Mouse (Mus musculus) heart, adult 2 months (tissue): Measurements from ENCODE around the gene Rpusd3. TPM values are rescaled to one million over a fixed set of nuclear protein-coding genes. Genes with fewer than 3 reads are reported as not detected.

Source experiments
- DNase-seq, 2 experiments: peaks; one replicate each; pipeline ENCODE4 v3.0.0; 2021
- H3K27ac ChIP-seq: fragments of 200-600 bp; 2 replicates; pipeline ENCODE4 v1.8.1; 2022
- H3K27me3 ChIP-seq: fragments of 200-500 bp; 2 replicates; pipeline ENCODE4 v1.6.1; 2012; ENCODE audit warnings: mild to moderate bottlenecking, low read length, inconsistent platforms, mixed read lengths; ENCODE audit not compliant: control insufficient read depth, insufficient read depth
- H3K36me3 ChIP-seq: fragments of 200-500 bp; 2 replicates; pipeline ENCODE4 v1.6.1; 2012; ENCODE audit warnings: low read length, inconsistent platforms; ENCODE audit not compliant: control insufficient read depth, insufficient read depth
- H3K4me1 ChIP-seq: fragments of 200-500 bp; 2 replicates; pipeline ENCODE4 v1.6.1; 2011; ENCODE audit warnings: low read length; ENCODE audit not compliant: control insufficient read depth, insufficient read depth
- H3K4me3 ChIP-seq: fragments of 200-600 bp; 2 replicates; pipeline ENCODE4 v1.8.1; 2022
- H3K79me2 ChIP-seq: fragments of 200-500 bp; replicated peaks from 2 replicates; pipeline ENCODE4 v1.6.1; 2012; ENCODE audit warnings: mild to moderate bottlenecking, inconsistent platforms, low read length, moderate library complexity, mixed read lengths; ENCODE audit not compliant: control insufficient read depth, insufficient read depth
- H3K9ac ChIP-seq: fragments of 200-500 bp; 2 replicates; pipeline ENCODE4 v1.6.1; 2012; ENCODE audit warnings: low read depth, mild to moderate bottlenecking, control low read depth, inconsistent platforms, low read length, mixed read lengths
- CTCF ChIP-seq: fragments of 200-600 bp; IDR thresholded peaks from 2 replicates; pipeline ENCODE4 v1.8.1; 2022; ENCODE audit warnings: antibody characterized with exemption, mild to moderate bottlenecking, moderate library complexity
- EP300 ChIP-seq: fragments of 200-500 bp; IDR thresholded peaks from 2 replicates; pipeline ENCODE4 v1.6.1; 2011; ENCODE audit warnings: low read depth, low read length, control low read depth; ENCODE audit not compliant: insufficient read depth
- POLR2A ChIP-seq: fragments of 200-500 bp; IDR thresholded peaks from 2 replicates; pipeline ENCODE4 v1.6.1; 2011; ENCODE audit warnings: mild to moderate bottlenecking, low read depth, low read length, control low read depth; ENCODE audit not compliant: insufficient read depth
- WGBS: fragments of 180-500 bp; shearing (Covaris S2); methylation state at CpG from one replicate; pipeline ENCODE4 v1.1.7; 2018; 5-methylcytosine and 5-hydroxymethylcytosine counted together
- intact Hi-C: fragments of 180-260 bp; cut with DNase I; formaldehyde crosslinking; loops from one replicate; pipeline ENCODE4 v1.15.1; 2025
- polyA plus RNA-seq: library from polyadenylated mRNA; depleted of rRNA; stranded (reverse); fragments of >200 nt; gene quantifications from 2 replicates; pipeline ENCODE4 v1.2.3, GENCODE M21; 2012
- total RNA-seq, 2 experiments: library from RNA; stranded (reverse); gene quantifications; 2 replicates each; pipeline ENCODE4 v1.2.3; 2021

Gene Rpusd3
- total and polyA plus RNA-seq, 3 experiments = 8.3 to 39.0 (median 10.3) TPM

DNA sequence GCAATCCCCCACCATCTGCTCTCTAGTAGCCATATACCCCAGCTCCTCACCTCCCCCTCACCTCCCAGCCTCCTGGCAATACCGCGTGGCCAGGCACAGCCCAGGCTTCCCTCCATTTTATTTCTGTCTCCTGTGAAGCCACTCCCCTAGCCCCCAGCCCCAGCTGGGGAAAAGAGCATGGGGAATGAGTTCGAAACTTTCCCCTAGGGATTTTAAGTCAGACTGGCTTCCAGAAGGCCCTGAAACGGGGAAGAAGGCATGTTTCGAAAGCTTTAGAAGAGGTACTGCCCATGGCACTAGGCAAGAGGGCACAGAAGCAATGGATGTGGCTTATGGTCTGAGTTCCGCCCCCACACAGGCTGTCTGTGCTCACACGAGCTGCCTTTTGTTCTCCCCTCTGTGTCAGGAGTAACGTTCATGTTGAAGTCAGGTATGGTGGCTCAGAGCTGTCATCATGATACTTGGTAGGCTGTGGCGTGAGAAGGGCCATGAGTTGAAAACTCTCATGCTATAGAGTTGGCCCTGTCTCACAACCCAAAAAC lies 16.6 kb upstream of the Rpusd3 start, which contains the start of gene Cidec:
Cidec (minus strand) TSS at position 97 of the 542 bp plus-strand sequence.
- no peak for TF ChIP-seq EP300
- TF ChIP-seq POLR2A = no peak
- no peak for TF ChIP-seq CTCF
- 70% methylated on average over 9 of the region's 9 CpGs for WGBS
- no peak within 1 kb of the TSS for H3K27ac ChIP-seq
- no peak within 1 kb of the TSS for H3K9ac ChIP-seq
- intact Hi-C loops = no loop called here
- no peaks in the 10 kb centered on the region for H3K36me3 ChIP-seq
- H3K4me3 ChIP-seq = no peak within 1 kb of the TSS
- H3K79me2 ChIP-seq = no peaks in the 10 kb centered on the region
- no peaks in the 10 kb centered on the region for H3K27me3 ChIP-seq
- H3K4me1 ChIP-seq = no peaks in the 10 kb centered on the region
- no peak for DNase-seq

DNA sequence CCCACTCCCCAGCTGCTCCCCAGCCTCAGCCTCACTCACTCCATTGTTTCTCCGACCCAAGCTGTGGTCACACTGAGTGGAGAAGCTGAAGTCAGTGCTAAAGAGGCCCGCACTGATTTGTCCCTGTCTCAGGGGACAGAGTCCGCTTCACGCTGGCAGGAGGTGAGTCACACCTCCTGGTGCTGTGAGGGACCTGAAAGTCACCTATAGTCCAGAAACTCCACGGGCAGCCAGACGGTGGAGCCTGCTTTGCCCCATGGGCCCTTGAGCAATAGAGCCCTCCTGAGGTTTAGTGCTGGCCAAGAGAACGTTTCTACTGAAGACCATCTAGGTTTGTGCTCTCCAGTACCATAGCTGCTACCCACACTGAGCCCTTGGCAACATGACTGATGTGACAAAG lies 15.6 kb upstream of the Rpusd3 start:
- Histone ChIP-seq H3K27me3 (no peaks in the 10 kb centered on the region), H3K9ac (no peak overlapping the region), H3K4me3 (no peak overlapping the region), H3K36me3 (no peaks in the 10 kb centered on the region), H3K79me2 (no peaks in the 10 kb centered on the region), H3K4me1 (no peaks in the 10 kb centered on the region), H3K27ac (no peak overlapping the region)
- 62% methylated on average over 7 of the region's 7 CpGs for WGBS
- no peak for TF ChIP-seq CTCF
- intact Hi-C loops = no loop called here
- DNase-seq = no peak

DNA sequence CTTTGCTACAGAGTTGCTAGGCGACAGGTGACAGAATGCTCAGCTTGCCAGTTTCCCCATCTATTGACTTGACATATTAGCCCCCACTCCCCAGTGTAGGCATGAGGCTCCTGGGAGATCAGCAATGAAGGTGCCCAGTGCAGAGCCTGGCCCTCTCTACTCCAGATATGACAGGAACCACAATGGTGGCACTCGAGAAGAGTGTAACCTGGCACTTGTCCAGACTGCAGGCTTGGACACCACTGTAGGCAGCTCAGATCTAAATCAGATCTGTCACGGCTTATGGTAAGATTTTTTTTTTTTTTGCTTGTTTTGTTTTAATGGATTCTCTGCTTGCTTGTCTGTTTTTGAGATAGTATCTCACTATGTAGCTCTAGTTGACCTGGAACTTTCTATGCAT lies 14.5 kb upstream of the Rpusd3 start:
- H3K27ac ChIP-seq = no peak overlapping the region
- H3K4me3 ChIP-seq = no peak overlapping the region
- no peaks in the 10 kb centered on the region for H3K27me3 ChIP-seq
- intact Hi-C loops = no loop called here
- H3K79me2 ChIP-seq = no peaks in the 10 kb centered on the region
- no peak overlapping the region for H3K9ac ChIP-seq
- H3K4me1 ChIP-seq = no peaks in the 10 kb centered on the region
- DNase-seq = no peak
- no peak for TF ChIP-seq POLR2A
- TF ChIP-seq EP300 = no peak
- no peak for TF ChIP-seq CTCF
- 69% methylated on average over 3 of the region's 3 CpGs for WGBS
- H3K36me3 ChIP-seq = no peaks in the 10 kb centered on the region

DNA sequence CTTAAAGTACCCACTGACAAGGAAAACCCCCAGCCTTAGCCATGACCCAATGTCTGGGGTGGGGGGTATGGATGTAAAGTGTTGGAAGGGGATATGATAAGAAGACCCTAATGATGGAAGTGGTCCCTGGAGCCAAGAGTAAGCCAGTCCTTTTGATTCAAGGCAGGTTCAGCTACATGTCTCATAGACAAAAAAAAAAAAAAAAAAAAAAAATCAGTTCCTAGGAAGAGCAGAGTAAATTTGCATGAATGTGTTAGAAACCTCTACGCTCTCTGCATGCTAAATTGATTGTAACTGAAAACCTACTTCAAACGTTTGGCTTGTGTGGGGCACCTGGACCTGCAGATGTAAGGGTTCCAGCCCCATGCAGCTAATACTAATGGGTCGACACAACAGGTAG lies 12.7 kb upstream of the Rpusd3 start:
- no peak for DNase-seq
- H3K4me1 ChIP-seq = no peaks in the 10 kb centered on the region
- intact Hi-C loops = no loop called here
- no peak overlapping the region for H3K4me3 ChIP-seq
- no peaks in the 10 kb centered on the region for H3K27me3 ChIP-seq
- H3K79me2 ChIP-seq = no peaks in the 10 kb centered on the region
- H3K36me3 ChIP-seq = no peaks in the 10 kb centered on the region
- TF ChIP-seq CTCF (no peak), POLR2A (no peak), EP300 (no peak)
- no peak overlapping the region for H3K9ac ChIP-seq
- H3K27ac ChIP-seq = no peak overlapping the region
- 54% methylated on average over 3 of the region's 3 CpGs for WGBS

DNA sequence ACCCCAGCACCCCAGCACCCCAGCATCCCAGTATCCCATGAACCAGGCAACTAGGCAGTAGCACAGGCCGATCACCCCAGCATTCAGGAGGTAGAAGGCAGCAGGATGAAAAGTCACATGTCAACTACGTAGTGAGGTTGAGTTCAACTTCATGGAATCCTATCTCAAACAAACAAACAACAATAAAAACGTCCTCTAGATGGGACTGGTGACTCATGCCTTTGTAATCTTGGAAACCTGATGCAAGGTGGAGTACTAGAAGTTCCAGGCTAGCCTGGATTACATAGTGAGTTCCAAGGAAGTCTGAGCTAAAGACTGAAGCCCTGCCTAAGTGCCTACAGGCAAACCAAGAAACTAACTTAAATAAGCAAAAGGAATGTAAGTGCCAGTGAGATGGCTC lies 11.7 kb upstream of the Rpusd3 start:
- no peak for TF ChIP-seq EP300
- no peak for TF ChIP-seq POLR2A
- no peak for TF ChIP-seq CTCF
- no peak for DNase-seq
- H3K79me2 ChIP-seq = no peaks in the 10 kb centered on the region
- 56% methylated on average over 3 of the region's 3 CpGs for WGBS
- no peak overlapping the region for H3K27ac ChIP-seq
- H3K9ac ChIP-seq = no peak overlapping the region
- intact Hi-C loops = no loop called here
- no peaks in the 10 kb centered on the region for H3K36me3 ChIP-seq
- no peak overlapping the region for H3K4me3 ChIP-seq
- H3K4me1 ChIP-seq = no peaks in the 10 kb centered on the region
- no peaks in the 10 kb centered on the region for H3K27me3 ChIP-seq

DNA sequence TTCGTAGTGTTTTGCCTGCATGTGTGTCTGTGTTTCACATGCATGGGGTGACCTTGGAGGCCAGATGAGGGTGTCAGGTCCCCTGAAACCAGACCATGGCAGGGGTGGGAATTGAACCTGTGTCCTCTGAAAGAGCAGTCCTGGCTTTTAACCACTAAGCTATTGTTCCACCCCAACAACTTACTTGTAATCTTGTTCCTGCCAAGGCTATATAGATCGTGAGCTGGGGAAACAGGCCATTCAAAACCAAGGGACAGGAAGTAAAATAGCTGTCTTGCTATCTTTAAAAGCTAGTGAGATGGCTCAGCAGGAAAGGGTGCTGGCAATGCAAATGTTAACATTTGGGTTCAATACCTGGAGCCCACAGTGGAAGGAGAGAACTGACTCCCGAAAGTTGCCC lies 10.8 kb upstream of the Rpusd3 start:
- no peak overlapping the region for H3K4me3 ChIP-seq
- no peak for DNase-seq
- no peaks in the 10 kb centered on the region for H3K4me1 ChIP-seq
- WGBS = 67% methylated on average over 3 of the region's 3 CpGs
- no peak overlapping the region for H3K9ac ChIP-seq
- no peak overlapping the region for H3K27ac ChIP-seq
- H3K27me3 ChIP-seq = no peaks in the 10 kb centered on the region
- intact Hi-C loops = no loop called here
- H3K79me2 ChIP-seq = no peaks in the 10 kb centered on the region
- TF ChIP-seq CTCF (no peak), EP300 (no peak), POLR2A (no peak)
- no peaks in the 10 kb centered on the region for H3K36me3 ChIP-seq

DNA sequence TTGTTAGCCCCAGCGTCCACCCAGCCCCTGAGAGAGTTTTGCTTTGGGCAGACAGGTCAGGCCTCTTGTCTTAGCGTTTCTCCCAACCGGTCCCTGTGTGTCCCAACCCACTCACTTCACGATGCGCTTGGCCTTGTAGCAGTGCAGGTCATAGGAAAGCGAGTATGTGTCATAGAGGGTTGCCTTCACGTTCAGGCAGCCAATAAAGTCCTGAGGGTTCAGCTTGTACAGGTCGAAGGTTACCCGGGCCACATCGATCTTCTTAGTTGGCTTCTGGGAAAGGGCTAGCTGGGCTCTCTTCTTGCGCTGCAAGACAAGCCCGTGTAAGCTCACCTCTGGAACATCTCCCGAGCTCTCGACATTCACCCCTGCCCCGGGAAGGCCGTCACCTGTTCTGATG lies 8.9 kb upstream of the Rpusd3 start:
- Histone ChIP-seq H3K9ac (no peak overlapping the region), H3K4me3 (no peak overlapping the region), H3K36me3 (no peaks in the 10 kb centered on the region), H3K4me1 (no peaks in the 10 kb centered on the region), H3K27ac (no peak overlapping the region), H3K27me3 (no peaks in the 10 kb centered on the region), H3K79me2 (no peaks in the 10 kb centered on the region)
- intact Hi-C loops = no loop called here
- DNase-seq = no peak
- TF ChIP-seq EP300 (no peak), POLR2A (no peak), CTCF (no peak)
- WGBS = 93% methylated on average over 16 of the region's 16 CpGs
